Mouse (Mus musculus) forelimb bud, embryonic 11.5 days (tissue): ENCODE results near the gene Hjurp.

Source experiments
- DNase-seq: peaks from one replicate; pipeline ENCODE4 v3.0.0-alpha.2; 2012; ENCODE audit warnings: low read depth, low spot score

Hjurp gene

DNA sequence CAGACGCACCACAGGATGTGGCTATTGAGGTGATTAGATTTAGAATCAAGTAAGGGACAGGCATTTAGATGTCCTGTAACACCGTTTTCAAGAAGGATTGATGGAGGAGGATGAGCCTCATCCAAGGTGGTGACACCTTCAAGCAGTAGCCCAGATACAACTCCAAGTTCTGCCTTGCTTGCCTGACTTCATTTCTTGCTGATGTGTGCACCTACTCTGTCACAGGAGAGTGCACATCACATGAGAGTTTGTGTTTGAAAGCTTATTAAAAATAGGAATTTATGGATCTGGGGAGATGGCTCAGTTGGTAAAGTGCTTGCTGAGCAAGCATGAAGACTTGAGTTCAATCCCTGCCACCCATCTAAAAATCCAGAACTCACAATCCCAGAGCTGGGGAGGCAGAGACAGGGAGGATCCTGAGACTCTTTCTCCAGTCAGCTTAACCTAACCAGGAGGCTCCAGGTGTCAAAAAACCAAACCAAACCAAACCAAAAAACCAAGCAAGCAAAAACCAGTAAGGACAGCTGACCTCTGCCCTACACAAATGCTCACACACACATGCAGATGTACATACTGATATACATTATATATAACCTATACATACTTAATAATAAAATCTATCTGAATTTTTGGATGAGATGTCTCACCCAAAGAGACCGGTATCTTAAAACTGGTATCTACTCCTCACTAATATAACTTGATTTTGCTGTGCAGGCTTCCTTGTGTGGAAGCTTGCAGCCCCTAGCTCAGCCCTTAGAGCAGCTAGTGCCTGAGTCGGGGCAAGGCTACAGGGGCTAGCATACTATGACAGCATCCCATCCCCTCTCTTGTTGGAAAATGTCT lies 21.5 kb upstream of the Hjurp start:
- no peak for DNase-seq

DNA sequence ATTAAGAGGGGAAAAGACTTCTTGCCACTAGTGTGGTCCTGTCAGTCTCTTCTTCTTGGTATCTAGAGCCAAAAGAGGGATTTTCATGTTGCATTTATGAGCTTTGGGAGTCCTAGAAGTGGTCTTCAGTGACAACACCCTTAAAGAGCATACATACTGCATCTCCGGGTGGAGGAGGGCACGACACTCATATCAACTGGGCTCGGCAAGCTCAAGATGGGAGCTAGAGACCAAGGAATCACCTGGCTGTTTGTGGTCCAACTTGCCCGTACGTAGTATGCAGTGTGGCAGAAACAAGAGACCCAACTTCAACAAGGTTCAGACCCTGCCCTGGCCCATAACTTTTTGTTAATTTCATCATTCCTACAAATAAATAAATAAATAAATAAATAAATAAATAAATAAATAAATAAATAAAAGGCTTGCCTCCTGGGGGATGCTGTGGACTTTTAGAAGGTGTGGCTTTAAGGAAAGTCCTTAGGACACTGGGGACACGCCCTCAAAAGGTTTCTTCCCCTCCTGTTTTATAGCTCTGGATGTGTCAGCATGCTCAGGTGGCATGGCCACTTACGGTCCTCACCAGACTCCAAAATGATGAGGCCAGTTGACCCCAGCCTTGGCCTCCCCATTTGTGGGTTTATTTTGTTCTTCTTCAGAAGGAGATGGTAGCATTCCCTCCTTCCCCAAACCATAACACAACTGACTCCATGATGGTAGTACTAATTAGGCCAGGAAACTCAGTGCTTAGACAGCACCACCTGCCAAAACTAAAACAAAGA lies 20.2 kb upstream of the Hjurp start:
- DNase-seq = no peak

DNA sequence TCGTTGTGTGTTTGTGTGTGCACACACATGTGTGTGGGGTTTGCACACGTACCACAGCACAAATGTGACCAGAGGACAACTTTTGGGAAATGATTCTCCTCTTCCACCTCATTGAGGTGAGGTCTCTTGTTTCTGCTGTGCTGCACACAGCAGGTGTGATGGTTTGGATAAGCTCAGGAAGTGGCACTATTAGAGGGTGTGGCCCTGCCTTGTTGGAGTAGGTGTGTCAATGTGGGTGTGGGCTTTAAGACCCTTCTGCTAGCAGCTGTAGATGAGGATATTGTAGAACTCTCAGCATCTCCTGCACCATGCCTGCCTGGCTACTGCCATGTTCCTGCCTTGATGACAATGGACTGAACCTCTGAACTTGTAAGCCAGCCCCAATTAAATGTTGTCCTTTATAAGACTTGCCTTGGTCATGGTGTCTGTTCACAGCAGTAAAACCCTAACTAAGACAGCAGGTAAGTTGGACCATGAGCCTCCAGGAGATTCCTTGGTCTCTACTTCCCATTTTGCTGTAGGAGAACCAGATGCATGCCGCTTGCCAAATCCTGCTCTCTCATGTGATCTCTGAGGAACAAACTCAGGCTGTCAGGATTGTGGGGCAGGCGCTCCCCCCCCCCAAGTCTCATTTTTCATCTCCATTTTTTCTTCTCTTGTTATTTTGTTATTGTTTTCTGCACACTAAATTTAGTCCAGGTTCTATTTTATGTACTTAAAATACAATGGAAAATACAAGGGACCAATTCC lies 18.9 kb upstream of the Hjurp start:
- no peak for DNase-seq

DNA sequence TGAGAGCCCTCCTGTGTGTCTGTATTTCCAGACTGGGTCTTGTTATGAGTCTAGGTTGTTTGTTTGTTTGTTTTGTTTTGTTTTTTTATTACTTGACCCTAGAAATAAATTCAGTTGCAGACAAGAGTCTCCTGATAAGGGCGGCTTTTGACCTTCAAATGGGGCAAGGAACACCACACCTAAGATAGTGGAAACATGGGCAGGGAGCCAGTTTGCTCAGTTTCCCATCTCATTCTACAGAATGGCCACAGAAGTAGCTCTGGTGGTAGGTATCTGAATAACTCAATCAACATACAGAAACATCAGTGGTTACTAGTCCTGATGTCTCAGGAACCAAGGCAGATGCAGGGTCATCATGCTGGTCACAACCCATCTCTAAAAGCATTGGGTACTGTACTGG lies 17.2 kb upstream of the Hjurp start:
- DNase-seq = no peak

DNA sequence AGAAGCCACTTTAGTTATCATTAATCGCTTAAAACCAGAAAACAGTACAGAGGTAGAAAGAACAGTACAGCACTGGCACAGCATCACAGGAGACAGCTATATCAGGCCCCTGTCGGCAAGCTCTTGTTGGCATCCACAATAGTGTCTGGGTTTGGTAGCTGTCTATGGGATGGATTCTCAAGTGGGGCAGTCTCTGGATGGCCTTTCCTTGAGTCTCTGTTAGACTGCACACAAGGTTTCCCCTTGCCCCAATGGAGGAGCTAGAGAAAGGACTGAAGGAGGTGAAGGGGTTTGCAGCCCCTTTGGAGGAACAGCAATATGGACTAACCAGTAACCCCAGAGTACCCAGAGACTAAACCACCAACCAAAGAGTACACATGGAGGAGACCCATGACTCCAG lies 14.6 kb upstream of the Hjurp start:
- DNase-seq = no peak

DNA sequence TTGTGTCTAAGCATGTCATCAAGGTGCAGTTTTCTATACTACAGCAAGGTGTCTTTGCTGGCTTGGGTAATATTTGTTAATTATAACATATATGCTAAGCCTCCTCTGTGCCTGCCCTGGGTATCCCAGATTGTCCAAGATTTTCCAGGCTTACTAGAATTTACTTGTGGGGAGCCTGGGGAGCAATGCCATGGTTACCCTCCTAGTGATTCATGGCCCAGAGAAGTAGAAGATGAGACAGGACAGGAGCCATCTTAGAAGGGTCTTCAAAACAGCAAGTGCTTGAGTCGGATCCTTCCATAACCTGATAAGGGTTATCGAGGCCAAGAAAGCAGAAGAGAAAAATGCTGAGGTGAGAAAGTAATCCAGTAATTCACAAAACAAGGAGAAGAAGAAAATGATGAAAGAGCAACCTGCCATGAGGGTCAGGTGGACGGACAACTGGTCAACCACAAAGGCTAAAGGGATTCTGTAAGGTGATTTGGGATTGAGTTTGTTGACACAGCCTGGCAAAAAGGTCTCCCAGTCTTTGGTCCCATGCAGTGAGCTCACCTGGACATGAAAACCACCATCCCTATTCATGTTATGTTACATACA lies 14.1 kb upstream of the Hjurp start:
- DNase-seq = no peak

DNA sequence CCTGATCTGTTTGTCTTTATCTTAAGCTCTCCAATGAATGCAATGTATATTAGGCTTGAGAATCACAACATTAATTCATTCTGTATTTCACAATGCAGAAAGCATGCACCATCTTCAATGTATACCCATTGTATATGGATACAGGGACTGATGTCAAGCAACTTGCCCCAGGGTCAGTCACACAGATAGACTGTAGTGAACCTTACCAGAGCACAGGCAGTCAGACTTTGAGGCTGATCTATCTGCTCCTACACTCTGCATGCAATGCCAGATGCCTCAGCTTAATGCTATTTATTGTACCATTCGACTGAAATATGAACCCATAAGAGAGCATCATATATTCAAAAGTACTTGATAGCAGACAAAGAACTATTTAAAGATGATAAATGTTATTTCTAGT lies 13.1 kb upstream of the Hjurp start:
- DNase-seq = no peak

DNA sequence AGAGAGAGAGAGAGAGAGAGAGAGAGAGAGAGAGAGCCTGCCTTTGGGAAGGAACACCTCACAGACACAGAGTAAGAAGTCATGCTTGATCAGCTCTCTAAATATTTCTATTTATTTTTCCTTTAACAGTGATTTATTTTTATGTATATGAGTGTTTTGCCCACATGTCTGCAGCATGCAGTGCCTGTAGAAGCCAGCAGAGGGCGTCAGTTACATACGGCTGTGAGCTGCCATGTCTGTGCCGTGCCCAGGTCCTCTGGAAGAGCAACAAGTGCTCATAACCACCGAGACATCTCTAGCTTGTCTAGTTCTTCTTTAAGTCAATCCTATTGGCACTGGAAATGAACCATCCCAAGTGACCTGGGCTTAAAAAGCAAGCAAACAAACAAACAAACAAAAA lies 12.5 kb upstream of the Hjurp start:
- no peak for DNase-seq

DNA sequence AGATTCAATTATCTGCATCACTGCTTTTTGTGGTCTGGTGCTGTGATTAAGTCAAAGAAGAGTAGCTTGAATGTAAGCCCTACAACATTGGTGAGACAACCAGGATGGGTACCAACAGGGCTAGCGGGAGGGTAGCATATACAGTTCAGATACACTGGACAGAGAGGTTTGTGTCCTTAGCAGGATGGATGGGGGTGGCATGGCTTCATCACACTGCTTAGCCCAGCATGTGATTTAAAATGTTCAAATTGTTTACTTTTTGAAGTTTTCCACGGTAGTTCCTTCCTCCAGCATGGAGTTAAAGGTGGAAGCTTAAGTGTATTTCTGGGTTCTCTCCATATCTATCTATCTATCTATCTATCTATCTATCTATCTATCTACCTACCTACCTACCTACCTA lies 11.7 kb upstream of the Hjurp start:
- no peak for DNase-seq

DNA sequence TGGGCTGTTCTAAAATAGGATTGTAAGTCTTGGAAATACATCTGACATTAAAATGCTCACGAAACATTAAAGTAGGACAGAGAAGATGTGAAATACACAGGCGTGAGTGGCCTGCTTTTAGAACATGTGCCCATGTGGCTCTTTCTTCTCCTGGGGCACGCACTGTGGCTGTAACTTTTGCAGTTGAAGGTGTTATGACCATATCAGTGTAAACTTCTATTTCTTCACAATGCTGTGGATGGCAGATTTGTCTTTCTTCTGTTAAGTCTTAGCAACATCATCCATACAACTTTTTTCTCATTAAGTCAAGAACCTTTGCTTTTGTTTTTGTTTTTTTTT lies 11.3 kb upstream of the Hjurp start:
- DNase-seq = no peak

DNA sequence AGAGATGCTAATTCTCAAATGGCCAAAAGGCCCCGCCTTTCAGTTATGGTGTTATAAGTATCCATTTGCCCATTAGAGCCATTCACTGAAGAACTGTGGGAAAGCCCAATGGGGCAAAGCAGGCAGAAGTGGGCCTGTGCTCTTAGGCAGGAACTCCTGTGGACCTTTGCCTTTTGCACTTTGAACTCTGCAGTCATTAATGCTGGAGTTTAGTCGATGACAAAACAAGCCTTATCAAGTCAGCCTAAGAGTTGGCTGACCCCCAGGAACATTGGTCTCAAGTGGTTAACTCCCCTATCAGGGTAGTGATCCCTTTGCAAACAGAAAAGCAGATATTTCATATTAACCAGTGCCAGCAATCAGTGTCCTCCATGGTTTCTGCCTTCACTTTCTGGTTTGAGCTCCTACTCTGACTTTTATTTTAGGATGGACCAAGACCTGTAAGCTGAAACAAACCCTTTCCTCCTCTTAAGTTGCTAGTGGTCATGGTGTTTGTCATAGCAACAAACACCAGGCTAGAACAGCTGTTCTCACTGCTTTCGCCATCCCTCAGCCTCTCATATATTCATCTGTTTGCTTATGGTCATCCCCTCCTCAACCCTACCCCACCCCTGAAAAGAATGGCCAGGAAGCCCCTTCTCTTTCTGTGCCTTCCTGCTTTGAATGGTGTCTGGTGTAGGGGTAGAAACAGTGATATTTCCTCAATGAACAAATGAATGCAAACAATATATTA lies 10.8 kb upstream of the Hjurp start:
- DNase-seq = no peak

DNA sequence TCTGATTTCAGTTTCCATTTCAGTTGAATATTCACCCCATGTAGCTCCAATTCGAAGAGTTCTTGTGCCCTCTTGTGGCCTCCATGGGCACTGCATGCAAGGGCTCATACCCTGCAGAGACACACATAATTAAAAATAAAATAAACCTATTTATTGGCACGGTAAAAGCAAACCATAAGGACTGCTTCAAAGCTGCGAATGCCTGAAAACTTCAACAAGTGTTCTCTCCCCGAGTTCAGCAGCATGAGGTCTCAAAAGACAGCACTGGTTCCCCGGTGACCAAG lies 10.2 kb upstream of the Hjurp start:
- DNase-seq = peak; percentile 54

DNA sequence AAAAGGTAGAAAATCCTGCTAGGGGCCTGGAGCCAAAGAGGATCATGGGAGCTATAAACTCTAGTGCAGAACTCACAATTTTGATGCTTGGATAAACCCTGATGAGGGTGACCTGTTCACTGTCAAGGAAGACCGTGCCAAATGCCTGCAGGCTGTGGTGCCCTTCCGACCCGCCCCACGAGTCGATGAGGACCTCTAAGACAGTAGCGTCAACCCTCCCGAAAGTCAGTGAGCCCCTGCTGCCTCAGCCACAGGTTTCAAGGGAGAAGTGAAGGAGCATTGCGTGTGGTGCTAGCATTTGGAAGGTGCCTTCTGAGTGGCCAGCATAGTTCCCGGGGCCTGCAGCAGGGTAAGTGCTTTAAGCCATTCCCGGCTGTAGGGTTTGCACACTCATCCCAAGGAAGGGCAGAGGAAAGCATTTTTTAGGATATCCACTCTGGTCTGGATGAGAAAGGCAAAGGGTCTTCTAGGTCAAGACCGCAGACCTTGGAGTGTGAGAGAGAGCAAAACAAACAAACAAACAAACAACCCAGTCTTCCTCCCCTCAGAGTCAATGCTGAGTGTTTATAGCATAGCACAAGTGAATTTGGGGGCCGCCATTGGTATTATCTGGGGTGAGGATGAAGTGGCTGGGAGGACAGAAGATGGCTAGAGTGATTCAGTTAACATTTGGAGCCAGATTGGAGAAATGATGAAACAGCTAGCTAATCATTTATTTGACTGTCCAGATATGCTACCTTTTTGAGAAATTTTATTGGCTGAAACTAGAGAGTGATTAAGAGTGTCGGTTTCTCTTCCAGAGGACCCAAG lies 9.7 kb upstream of the Hjurp start:
- no peak for DNase-seq

DNA sequence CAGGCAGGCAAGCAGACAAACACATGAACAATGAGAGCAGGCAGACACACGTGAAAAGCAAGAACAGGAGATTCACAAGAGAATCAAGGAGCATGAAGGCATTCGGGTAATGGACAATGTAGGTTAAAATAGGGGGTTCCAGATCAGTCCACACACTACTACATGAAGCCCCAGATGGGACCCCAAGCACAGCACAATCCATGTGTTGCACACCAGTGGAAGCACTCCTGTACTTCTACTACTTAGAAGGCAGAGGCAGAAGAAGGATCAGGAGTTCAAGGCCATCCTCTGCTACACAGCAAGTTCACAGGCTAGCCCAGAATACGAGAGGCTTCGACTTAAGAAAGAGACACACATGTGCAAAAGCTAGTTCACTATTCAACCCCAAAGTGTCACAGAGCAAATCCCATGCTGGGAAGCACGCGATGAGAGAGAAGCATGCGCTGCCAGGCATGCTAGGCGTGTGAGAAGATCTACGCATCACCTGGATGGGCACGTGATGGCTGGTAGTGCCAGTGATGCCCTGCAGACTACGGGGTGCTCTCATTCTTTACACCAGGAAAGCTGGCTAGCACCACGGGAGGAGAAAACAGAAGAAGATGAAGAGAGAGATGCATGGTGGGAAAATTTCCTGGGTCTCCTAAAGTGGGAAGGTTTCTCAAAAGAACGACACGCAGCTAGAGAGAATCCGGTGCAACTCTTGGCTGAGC lies 8.9 kb upstream of the Hjurp start:
- DNase-seq = no peak

DNA sequence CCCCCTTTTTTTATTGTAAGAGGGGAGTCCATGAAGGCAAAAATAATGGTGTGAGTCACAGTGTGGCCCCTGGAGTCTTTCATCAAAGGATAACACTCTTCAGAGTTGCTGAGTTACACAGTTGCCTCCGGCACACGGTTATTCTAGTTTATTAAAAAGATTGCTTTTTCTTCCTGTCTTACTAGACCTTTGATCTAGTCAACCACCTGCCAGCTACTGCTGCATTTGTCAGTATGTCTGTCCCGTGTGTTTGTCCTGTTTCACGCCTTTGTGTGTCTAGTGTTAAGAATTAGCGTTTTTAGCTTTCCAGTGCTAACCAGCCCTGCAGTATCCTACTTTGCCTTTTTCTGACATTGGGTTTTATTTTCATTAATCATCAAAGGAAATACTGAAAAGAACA lies 8.2 kb upstream of the Hjurp start:
- DNase-seq = no peak

DNA sequence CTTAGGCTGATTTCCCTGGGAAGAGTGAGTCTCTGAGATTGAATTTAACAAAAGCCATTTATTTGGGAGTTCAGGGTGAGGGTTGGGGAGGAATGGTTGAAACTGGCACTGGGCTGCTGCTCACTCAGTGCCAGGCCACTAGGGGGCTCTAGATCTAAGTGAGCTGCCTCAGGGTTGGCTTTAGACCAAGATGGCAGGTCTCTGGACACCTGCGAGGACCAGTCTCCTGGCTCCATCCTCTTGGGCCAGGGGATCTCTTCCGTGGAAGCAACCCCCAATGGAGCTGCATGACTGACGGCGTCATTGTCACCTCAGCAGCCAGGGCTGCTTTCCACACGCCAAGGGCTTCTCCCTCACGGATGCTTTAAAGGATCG lies 7.5 kb upstream of the Hjurp start:
- no peak for DNase-seq

DNA sequence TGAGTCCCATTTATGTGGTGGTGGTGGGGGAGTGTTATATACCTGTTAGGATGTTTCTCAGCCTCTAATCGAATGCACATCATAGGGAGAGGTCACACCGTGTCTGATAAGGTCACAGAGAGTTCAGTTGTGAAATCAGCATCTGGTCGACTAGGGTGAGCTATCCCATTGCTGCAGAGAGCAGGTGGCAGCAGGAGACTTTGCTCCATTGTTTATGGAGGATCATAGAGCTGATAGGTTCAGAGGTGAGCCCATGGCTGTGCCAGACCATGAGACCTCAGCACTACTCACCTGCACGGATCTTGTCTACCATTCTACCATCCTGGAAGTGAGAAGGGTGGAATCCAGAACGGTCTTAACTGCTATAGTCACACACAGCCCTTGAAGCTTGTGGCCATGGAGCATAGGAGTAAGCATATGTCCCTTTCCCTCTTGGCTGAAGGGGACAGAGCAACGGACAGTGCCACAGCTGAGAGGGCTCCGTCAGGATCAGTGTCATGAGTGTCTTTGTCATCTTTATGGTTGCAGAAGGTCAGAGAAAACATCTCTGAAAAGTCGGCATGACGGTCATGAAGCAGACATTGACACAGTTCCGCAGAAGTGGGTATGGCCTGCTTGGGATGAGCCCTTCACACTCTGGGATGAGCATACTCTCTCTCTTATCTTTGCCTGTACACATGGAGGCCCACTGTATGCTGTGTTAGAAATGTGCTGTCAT lies 7.0 kb upstream of the Hjurp start:
- no peak for DNase-seq

DNA sequence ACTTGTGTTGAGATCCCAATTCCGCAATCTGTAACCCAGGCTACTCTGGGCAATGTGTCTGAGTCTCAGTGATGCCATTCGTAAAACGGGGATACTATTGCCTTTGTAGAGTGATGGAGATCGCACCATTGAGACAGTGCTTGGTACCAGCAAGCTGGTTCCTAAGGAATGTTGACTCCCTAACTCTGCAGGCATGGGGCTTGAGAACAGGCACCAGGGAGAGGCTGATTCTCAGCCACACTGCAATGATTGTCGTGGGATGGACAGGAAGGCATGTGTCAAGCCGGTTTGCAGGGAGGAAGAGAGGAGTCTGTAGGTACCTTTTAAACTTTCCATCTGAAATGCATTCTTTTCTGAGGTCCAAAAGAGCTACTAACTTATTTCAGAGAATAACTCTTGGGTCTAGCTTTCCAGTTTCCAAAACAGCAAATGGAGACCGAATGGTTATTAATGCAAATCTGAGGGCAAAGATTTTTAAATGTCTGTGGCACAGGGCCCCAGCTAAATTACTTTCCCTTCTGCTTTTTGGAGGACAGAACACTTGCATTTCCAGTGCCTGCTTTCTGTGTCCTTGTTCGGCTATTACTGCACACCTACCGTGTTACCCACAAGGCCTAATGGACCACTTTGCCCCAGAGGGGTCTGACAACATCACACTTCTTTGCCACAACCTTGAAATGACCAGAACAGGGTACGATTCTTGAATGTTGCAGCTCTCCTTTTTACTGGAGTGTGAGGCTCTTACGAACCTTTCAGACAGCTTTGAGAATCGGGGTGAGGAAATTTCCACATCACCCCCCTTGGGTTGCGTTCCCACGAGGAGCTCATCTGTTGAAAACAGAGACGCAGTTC lies 6.2 kb upstream of the Hjurp start:
- DNase-seq = no peak

DNA sequence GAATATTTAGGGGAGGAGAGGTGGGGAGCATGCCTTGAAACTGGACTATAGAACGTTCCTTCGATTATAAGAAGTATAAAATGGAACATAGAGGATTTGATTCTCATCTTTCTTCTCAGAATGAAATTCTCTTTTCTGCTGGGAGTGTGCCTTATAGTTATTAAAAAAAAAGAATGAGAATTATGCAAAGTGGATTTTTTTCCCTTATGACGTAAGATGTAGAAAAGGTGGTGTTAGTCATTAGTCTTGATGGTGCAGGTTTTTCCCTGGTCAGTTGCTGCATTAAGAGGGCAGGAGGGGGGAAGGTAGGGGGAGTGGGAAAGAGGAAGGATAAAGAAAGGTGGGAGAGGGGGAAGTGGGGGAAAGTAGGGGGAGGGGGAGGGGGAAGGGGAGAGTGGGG lies 4.9 kb upstream of the Hjurp start:
- no peak for DNase-seq
